Mouse (Mus musculus) ES-Bruce4 (cell line): ENCODE results near the gene Coq9. TPM values are rescaled to one million over a fixed set of nuclear protein-coding genes. Genes with fewer than 3 reads are reported as not detected.

Experiments used
- H3K27ac ChIP-seq: 2 replicates; pipeline ENCODE4 v1.5.1; 2012; ENCODE audit warnings: low read length, inconsistent platforms; ENCODE audit not compliant: insufficient read depth
- H3K27me3 ChIP-seq: 2 replicates; pipeline ENCODE4 v1.6.1; 2012; ENCODE audit warnings: mild to moderate bottlenecking, low read length, inconsistent platforms; ENCODE audit not compliant: control insufficient read depth, poor library complexity, insufficient read depth, severe bottlenecking
- H3K36me3 ChIP-seq: 2 replicates; pipeline ENCODE4 v1.6.1; 2012; ENCODE audit warnings: inconsistent platforms, mild to moderate bottlenecking, low read length, moderate library complexity; ENCODE audit not compliant: control insufficient read depth, poor library complexity, insufficient read depth, severe bottlenecking
- H3K4me1 ChIP-seq: one replicate; pipeline ENCODE4 v1.8.1; 2011; ENCODE audit warnings: low read length; ENCODE audit not compliant: control insufficient read depth, insufficient read depth
- H3K4me3 ChIP-seq: 2 replicates; pipeline ENCODE4 v1.5.1; 2011; ENCODE audit warnings: low read depth, mild to moderate bottlenecking, low read length
- H3K9ac ChIP-seq: 2 replicates; pipeline ENCODE4 v1.6.1; 2012; ENCODE audit warnings: low read depth, mild to moderate bottlenecking, inconsistent platforms; ENCODE audit not compliant: poor library complexity, severe bottlenecking
- H3K9me3 ChIP-seq: replicated peaks from 2 replicates; pipeline ENCODE4 v1.6.1; 2012; ENCODE audit warnings: mild to moderate bottlenecking, low read length, inconsistent platforms; ENCODE audit not compliant: control insufficient read depth, poor library complexity, insufficient read depth, severe bottlenecking
- CTCF ChIP-seq: IDR thresholded peaks from one replicate; pipeline ENCODE4 v1.8.1; 2011; ENCODE audit warnings: low read depth, low read length
- EP300 ChIP-seq: IDR thresholded peaks from 2 replicates; pipeline ENCODE4 v1.6.1; 2011; ENCODE audit warnings: low read depth, low read length; ENCODE audit not compliant: insufficient read depth
- POLR2A ChIP-seq: IDR thresholded peaks from one replicate; pipeline ENCODE4 v1.8.1; 2011; ENCODE audit warnings: low read length; ENCODE audit not compliant: insufficient read depth
- polyA plus RNA-seq: library from polyadenylated mRNA; stranded (reverse); fragments of >200 nt; gene quantifications from 2 replicates; pipeline ENCODE4 v1.2.4, GENCODE M21; 2011; ENCODE audit warnings: low read depth; ENCODE audit not compliant: missing spikeins, insufficient read depth, insufficient read length

Gene Coq9
- polyA plus RNA-seq, 1 experiment, result 36.0 TPM

- TF ChIP-seq POLR2A (no peak), CTCF (no peak), EP300 (no peak)
- Histone ChIP-seq H3K4me1 (no peaks in the 10 kb centered on the region), H3K9ac (peak overlapping the region; percentile 14; the same call in 1 of the 2 replicates), H3K4me3 (peak overlapping the region; percentile 25), H3K36me3 (0 out of 2 replicates have a peak, but pooled peaks cover under 1% of the 10 kb centered on the region), H3K27me3 (no peaks in the 10 kb centered on the region), H3K27ac (no peak overlapping the region), H3K9me3 (no peaks in the 10 kb centered on the region)
These were observed 32.5 kb downstream of the Coq9 start for GRCm38 (mm10) chr8:94870474-94871107.

GRCm38 (mm10) chr8:94871108-94871894, 33.2 kb downstream of the Coq9 start:
- Histone ChIP-seq H3K27ac (no peak overlapping the region), H3K36me3 (no peaks in the 10 kb centered on the region), H3K4me3 (peak overlapping the region; percentile 25), H3K27me3 (no peaks in the 10 kb centered on the region), H3K9ac (peak overlapping the region; percentile 14; the same call in 1 of the 2 replicates), H3K9me3 (no peaks in the 10 kb centered on the region), H3K4me1 (no peaks in the 10 kb centered on the region)
- no peak for TF ChIP-seq CTCF
- TF ChIP-seq POLR2A, result no peak
- no peak for TF ChIP-seq EP300

DNA sequence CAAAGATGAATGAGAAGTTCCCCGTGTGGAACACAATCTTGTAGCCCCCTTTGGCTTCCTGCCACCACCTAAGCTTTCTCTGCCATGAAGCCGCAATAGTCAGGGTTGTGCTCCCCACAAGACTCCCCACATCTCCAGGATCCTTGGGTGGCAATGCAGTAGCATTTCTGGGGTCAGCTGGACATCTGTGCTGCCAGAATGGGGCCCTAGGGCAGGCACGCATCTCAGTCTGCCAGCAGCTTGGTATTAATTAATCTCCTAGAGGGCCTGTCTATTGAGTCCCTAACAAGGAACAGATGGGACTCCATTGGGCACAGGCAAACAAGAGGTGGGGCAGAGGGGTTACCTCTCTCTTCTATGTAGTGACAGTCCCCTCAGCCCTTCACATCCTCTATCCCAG, 34.0 kb downstream of the Coq9 start:
- Histone ChIP-seq H3K27me3 (no peaks in the 10 kb centered on the region), H3K36me3 (no peaks in the 10 kb centered on the region), H3K4me3 (no peak overlapping the region), H3K27ac (no peak overlapping the region), H3K4me1 (peaks cover 3% of the 10 kb centered on the region), H3K9ac (no peak overlapping the region), H3K9me3 (no peaks in the 10 kb centered on the region)
- TF ChIP-seq POLR2A (no peak), CTCF (no peak), EP300 (no peak)

DNA sequence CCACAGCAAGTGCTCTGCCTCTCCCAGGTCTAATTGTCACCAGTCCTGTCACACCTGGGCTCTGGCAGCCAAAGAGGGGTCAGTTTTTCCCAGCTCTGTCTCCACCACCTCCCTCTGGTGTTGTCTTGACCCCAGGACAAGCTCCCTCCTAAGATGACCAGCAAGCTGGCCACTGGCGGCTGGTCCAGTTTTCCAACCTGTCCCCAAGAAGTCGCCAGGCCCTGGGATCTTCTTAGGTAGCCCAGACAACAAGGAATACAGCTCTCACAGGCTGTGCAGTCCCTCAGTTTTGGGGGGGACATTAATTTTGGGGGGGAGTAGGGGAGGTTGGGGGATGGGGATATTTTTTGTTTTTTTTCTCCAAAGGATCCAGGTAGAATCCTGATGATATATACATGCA, 34.5 kb downstream of the Coq9 start:
- H3K27me3 ChIP-seq, result no peaks in the 10 kb centered on the region
- TF ChIP-seq EP300 (no peak), CTCF (no peak)
- no peaks in the 10 kb centered on the region for H3K36me3 ChIP-seq
- H3K4me1 ChIP-seq, result peaks cover 3% of the 10 kb centered on the region
- no peaks in the 10 kb centered on the region for H3K9me3 ChIP-seq
- no peak overlapping the region for H3K27ac ChIP-seq
- no peak overlapping the region for H3K4me3 ChIP-seq
- H3K9ac ChIP-seq, result no peak overlapping the region

DNA sequence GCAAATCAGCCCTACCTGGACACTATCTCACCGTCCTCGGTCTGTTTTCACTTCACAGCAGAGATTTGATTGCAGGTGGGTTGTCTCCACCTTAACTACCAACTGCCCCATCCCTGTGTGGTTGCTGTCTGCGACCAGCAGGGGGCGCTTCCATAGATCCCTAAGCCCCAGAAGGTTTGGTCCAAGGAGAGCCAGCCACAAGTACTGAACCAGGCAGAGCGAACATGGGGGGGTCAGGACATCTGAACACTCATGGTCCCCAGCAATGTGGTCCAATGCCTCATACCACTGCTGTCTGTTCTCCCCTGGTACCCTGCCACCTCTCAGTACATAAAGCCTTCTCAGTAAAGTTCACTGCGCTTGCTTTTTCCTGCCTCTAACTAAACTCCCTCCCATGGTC, 36.2 kb downstream of the Coq9 start:
- no peak overlapping the region for H3K9ac ChIP-seq
- no peak overlapping the region for H3K27ac ChIP-seq
- H3K4me3 ChIP-seq, result no peak overlapping the region
- no peaks in the 10 kb centered on the region for H3K36me3 ChIP-seq
- no peaks in the 10 kb centered on the region for H3K27me3 ChIP-seq
- H3K4me1 ChIP-seq, result peaks cover 3% of the 10 kb centered on the region
- TF ChIP-seq EP300 (no peak), POLR2A (no peak), CTCF (peak; percentile 92)
- H3K9me3 ChIP-seq, result no peaks in the 10 kb centered on the region
